Mouse (Mus musculus): ENCODE results near the gene Gga1. TPM values are rescaled to one million over a fixed set of nuclear protein-coding genes. Genes with fewer than 3 reads are reported as not detected.

Gene Gga1
- polyA plus RNA-seq, 1 experiment from 2014 or later = 44.8 TPM

DNA sequence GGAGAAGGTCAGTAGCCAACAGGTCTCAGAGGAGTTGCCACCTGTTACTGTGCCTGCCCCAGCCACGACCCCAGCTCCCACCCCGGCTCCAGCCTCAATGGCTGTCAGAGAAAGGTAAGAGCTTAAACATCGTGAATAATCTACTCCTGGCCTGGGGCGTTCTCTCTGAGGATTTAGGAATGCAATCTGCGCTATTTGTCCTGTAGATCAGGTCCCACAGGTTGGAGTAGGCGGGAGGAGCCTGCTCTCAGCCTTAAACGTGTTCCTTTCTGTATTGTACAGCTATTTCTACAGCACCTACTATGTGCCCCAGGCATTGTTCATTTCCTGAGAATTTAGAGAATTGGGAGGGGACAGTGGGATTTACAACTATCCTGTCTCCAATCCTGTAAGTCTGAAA is 31.4 kb downstream of the Gga1 start:
- WGBS = 71% methylated on average over 7 of the region's 7 CpGs
- ATAC-seq (ENCODE audit: low FRiP score, low TSS enrichment) = no peak
- H3K27ac ChIP-seq (ENCODE audit: low read depth, low read length) = no peak overlapping the region

DNA sequence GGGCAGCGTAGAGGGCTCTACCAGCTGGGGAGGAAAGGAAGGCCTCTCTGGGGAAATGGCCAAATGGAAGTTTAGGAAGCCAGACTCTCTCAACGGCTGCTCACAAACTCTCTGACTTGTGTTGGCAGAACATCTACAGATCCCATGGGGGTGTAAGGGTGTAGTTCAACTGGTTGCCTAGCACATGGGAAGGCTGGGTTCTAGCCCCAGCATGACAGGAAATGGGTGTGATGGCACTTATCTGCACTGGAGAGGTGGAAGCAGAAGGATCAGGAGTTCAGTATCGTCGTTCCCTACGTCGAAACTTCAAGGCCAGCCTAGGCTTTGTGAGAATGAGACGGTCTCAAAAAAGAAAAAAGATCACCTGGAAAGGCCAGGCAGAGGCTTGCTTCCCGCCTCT is 32.0 kb downstream of the Gga1 start:
- WGBS = 91% methylated on average over 8 of the region's 8 CpGs
- Histone ChIP-seq H3K4me3 (ENCODE audit: low read length) (no peak overlapping the region), H3K4me2 (replicated peaks; ENCODE audit: low read depth, low read length) (no peak overlapping the region), H3K9ac (ENCODE audit: low read depth, low read length) (no peak overlapping the region), H3K9me3 (ENCODE audit: control insufficient read depth, low read length) (no peaks in the 10 kb centered on the region), H3K27me3 (ENCODE audit: control insufficient read depth, insufficient read depth, low read length) (no peaks in the 10 kb centered on the region), H3K27ac (ENCODE audit: low read depth, low read length) (no peak overlapping the region), H3K4me1 (ENCODE audit: control insufficient read depth, insufficient read depth, low read length) (no peaks in the 10 kb centered on the region), H3K36me3 (ENCODE audit: control insufficient read depth, insufficient read depth, low read length) (peaks cover 70% of the 10 kb centered on the region)
- no peak for ATAC-seq (ENCODE audit: low FRiP score, low TSS enrichment)

More for the DNA sequence above, 31.4 kb downstream of the Gga1 start:
- Histone ChIP-seq H3K9me3 (ENCODE audit: control insufficient read depth, low read length) (no peaks in the 10 kb centered on the region), H3K4me3 (ENCODE audit: low read length) (no peak overlapping the region), H3K4me1 (ENCODE audit: control insufficient read depth, insufficient read depth, low read length) (no peaks in the 10 kb centered on the region), H3K4me2 (replicated peaks; ENCODE audit: low read depth, low read length) (no peak overlapping the region), H3K36me3 (ENCODE audit: control insufficient read depth, insufficient read depth, low read length) (peaks cover 76% of the 10 kb centered on the region), H3K9ac (ENCODE audit: low read depth, low read length) (no peak overlapping the region), H3K27me3 (ENCODE audit: control insufficient read depth, insufficient read depth, low read length) (no peaks in the 10 kb centered on the region)

- peaks cover 41% of the 10 kb centered on the region for H3K36me3 ChIP-seq (ENCODE audit: control insufficient read depth, insufficient read depth, low read length)
- no peak overlapping the region for H3K9ac ChIP-seq (ENCODE audit: low read depth, low read length)
- 39% methylated on average over 9 of the region's 9 CpGs for WGBS
- H3K27ac ChIP-seq (ENCODE audit: low read depth, low read length) = no peak overlapping the region
- H3K4me3 ChIP-seq (ENCODE audit: low read length) = no peak overlapping the region
- peaks cover 20% of the 10 kb centered on the region for H3K4me1 ChIP-seq (ENCODE audit: control insufficient read depth, insufficient read depth, low read length)
- H3K4me2 ChIP-seq (replicated peaks; ENCODE audit: low read depth, low read length) = no peak overlapping the region
- ATAC-seq (ENCODE audit: low FRiP score, low TSS enrichment) = no peak
- no peaks in the 10 kb centered on the region for H3K27me3 ChIP-seq (ENCODE audit: control insufficient read depth, insufficient read depth, low read length)
- no peaks in the 10 kb centered on the region for H3K9me3 ChIP-seq (ENCODE audit: control insufficient read depth, low read length)
These were observed 35.0 kb downstream of the Gga1 start for GRCm38 (mm10) chr15:78912040-78912439.

GRCm38 (mm10) chr15:78913632-78914090 is 36.7 kb downstream of the Gga1 start, which contains the start of gene Pdxp:
TSS of gene Pdxp (plus strand) at chr15:78913919.
- under 1% methylated on average over 51 of the region's 51 CpGs for WGBS
- peak within 1 kb of the TSS; percentile 90 for H3K27ac ChIP-seq (ENCODE audit: low read depth, low read length)

GRCm38 (mm10) chr15:78914091-78914822 is 37.3 kb downstream of the Gga1 start:
- H3K4me3 ChIP-seq (ENCODE audit: low read length) = peak overlapping the region; percentile 73
- ATAC-seq (ENCODE audit: low FRiP score, low TSS enrichment) = peak; percentile 53
- no peaks in the 10 kb centered on the region for H3K9me3 ChIP-seq (ENCODE audit: control insufficient read depth, low read length)
- H3K9ac ChIP-seq (ENCODE audit: low read depth, low read length) = peak overlapping the region; percentile 82
- WGBS = under 1% methylated on average over 82 of the region's 87 CpGs
- H3K36me3 ChIP-seq (ENCODE audit: control insufficient read depth, insufficient read depth, low read length) = peaks cover 35% of the 10 kb centered on the region
- H3K4me1 ChIP-seq (ENCODE audit: control insufficient read depth, insufficient read depth, low read length) = peaks cover 26% of the 10 kb centered on the region
- H3K4me2 ChIP-seq (replicated peaks; ENCODE audit: low read depth, low read length) = peak overlapping the region; percentile 97
- H3K27ac ChIP-seq (ENCODE audit: low read depth, low read length) = peak overlapping the region; percentile 90
- no peaks in the 10 kb centered on the region for H3K27me3 ChIP-seq (ENCODE audit: control insufficient read depth, insufficient read depth, low read length)

More at GRCm38 (mm10) chr15:78913632-78914090, 36.7 kb downstream of the Gga1 start, which contains the start of gene Pdxp:
- H3K4me1 ChIP-seq (ENCODE audit: control insufficient read depth, insufficient read depth, low read length) = peaks cover 26% of the 10 kb centered on the region
- H3K9me3 ChIP-seq (ENCODE audit: control insufficient read depth, low read length) = no peaks in the 10 kb centered on the region
- peak within 1 kb of the TSS; percentile 97 for H3K4me2 ChIP-seq (replicated peaks; ENCODE audit: low read depth, low read length)
- peaks cover 35% of the 10 kb centered on the region for H3K36me3 ChIP-seq (ENCODE audit: control insufficient read depth, insufficient read depth, low read length)
- peak within 1 kb of the TSS; percentile 82 for H3K9ac ChIP-seq (ENCODE audit: low read depth, low read length)
- H3K4me3 ChIP-seq (ENCODE audit: low read length) = peak within 1 kb of the TSS; percentile 73
- H3K27me3 ChIP-seq (ENCODE audit: control insufficient read depth, insufficient read depth, low read length) = no peaks in the 10 kb centered on the region
- peak; percentile 93 for ATAC-seq (ENCODE audit: low FRiP score, low TSS enrichment)

GRCm38 (mm10) chr15:78914823-78915659 is 38.1 kb downstream of the Gga1 start:
- peaks cover 26% of the 10 kb centered on the region for H3K4me1 ChIP-seq (ENCODE audit: control insufficient read depth, insufficient read depth, low read length)
- H3K27ac ChIP-seq (ENCODE audit: low read depth, low read length) = no peak overlapping the region; the same call in 1 of the 2 replicates
- WGBS = 49% methylated on average over 8 of the region's 8 CpGs
- no peaks in the 10 kb centered on the region for H3K9me3 ChIP-seq (ENCODE audit: control insufficient read depth, low read length)
- H3K4me3 ChIP-seq (ENCODE audit: low read length) = peak overlapping the region; percentile 73
- ATAC-seq (ENCODE audit: low FRiP score, low TSS enrichment) = no peak
- H3K27me3 ChIP-seq (ENCODE audit: control insufficient read depth, insufficient read depth, low read length) = no peaks in the 10 kb centered on the region
- H3K4me2 ChIP-seq (replicated peaks; ENCODE audit: low read depth, low read length) = peak overlapping the region; percentile 97
- peak overlapping the region; percentile 82 for H3K9ac ChIP-seq (ENCODE audit: low read depth, low read length)
- peaks cover 32% of the 10 kb centered on the region for H3K36me3 ChIP-seq (ENCODE audit: control insufficient read depth, insufficient read depth, low read length)

GRCm38 (mm10) chr15:78915660-78916017 is 38.6 kb downstream of the Gga1 start:
- ATAC-seq (ENCODE audit: low FRiP score, low TSS enrichment) = 0 out of 2 replicates have a peak, but pooled peaks have one; percentile 8
- Histone ChIP-seq H3K27me3 (ENCODE audit: control insufficient read depth, insufficient read depth, low read length) (no peaks in the 10 kb centered on the region), H3K4me3 (ENCODE audit: low read length) (peak overlapping the region; percentile 73), H3K9ac (ENCODE audit: low read depth, low read length) (peak overlapping the region; percentile 34; the same call in 1 of the 2 replicates), H3K27ac (ENCODE audit: low read depth, low read length) (no peak overlapping the region), H3K4me2 (replicated peaks; ENCODE audit: low read depth, low read length) (peak overlapping the region; percentile 97), H3K4me1 (ENCODE audit: control insufficient read depth, insufficient read depth, low read length) (peaks cover 28% of the 10 kb centered on the region), H3K9me3 (ENCODE audit: control insufficient read depth, low read length) (no peaks in the 10 kb centered on the region), H3K36me3 (ENCODE audit: control insufficient read depth, insufficient read depth, low read length) (peaks cover 26% of the 10 kb centered on the region)
- WGBS = 3% methylated on average over 8 of the region's 8 CpGs

DNA sequence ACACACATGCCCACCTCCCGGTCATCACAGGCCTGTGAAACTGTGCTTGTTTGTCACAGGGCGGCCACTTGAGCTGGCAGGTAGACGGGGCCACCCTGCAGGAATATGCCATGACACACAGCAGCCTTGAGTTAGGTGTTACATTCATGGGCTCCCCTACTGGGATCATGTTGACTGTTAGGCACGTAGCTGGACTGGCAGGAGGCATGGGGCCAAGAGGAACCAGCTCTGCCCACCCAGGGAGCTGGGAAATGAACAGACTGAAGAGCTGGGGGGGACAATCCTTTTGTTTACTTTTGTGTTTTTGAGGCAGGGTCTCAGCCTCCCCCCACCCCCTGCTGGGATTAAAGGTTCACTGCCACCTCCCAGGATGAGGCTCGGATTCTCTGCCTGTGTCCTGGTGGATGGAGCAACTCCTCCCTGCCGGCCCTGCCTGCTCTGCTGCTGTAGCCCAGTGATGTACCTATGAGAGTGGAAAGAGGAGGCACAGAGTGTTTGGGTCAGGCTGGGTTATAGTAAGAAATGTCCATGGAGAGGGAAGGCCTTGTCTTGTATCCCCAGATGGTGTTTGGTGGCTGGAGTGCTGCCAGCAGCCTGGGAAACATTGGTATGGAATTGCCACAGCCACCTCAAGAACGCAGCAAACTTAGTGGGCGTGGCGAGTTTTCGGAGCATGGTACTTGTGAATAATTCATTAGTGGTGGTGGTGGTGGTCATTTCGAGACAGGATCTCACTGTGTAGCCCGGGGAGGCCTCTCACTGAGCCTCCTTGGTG is 39.2 kb downstream of the Gga1 start:
- Histone ChIP-seq H3K9me3 (ENCODE audit: control insufficient read depth, low read length) (no peaks in the 10 kb centered on the region), H3K27ac (ENCODE audit: low read depth, low read length) (no peak overlapping the region), H3K36me3 (ENCODE audit: control insufficient read depth, insufficient read depth, low read length) (peaks cover 20% of the 10 kb centered on the region), H3K9ac (ENCODE audit: low read depth, low read length) (0 out of 2 replicates have a peak overlapping the region, but pooled peaks have one; percentile 28), H3K4me1 (ENCODE audit: control insufficient read depth, insufficient read depth, low read length) (peaks cover 28% of the 10 kb centered on the region), H3K27me3 (ENCODE audit: control insufficient read depth, insufficient read depth, low read length) (no peaks in the 10 kb centered on the region), H3K4me2 (replicated peaks; ENCODE audit: low read depth, low read length) (peak overlapping the region; percentile 97), H3K4me3 (ENCODE audit: low read length) (peak overlapping the region; percentile 73)
- no peak for ATAC-seq (ENCODE audit: low FRiP score, low TSS enrichment)
- WGBS = 63% methylated on average over 12 of the region's 12 CpGs

Measured in kidney, embryonic 14.5 days (tissue).